Mouse (Mus musculus): Measurements from ENCODE around the gene Rab11fip4.

DNA sequence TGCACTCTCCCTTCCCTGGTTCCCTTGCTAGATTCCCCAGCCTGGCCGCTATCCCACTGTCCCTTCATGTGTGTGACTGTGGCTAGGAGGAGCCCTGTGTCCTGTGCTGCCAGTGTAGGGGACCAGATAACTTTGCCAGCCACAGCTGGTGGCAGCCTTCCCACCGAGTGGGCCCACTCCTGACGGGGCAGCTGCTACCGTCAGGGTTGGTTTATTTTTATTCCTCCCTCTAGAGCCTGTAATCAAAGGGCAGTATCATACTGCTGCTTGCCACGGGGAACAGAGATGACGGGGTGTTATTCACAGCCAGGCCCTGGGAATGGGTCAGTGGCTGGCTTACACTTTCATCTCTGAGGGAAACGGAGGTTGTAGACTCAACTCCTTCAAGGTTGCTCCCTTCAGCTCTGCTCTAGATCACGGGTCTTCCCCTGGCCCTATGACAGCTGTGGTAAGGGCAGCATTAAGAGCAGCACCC lies 53.7 kb downstream of the Rab11fip4 start:
- TF ChIP-seq CTCF (IDR thresholded peaks at IDR 0.05; ENCODE audit: borderline replicate concordance, insufficient read depth, low read depth, low read length) (no peak), POLR2A (IDR thresholded peaks at IDR 0.05; ENCODE audit: borderline replicate concordance, insufficient read depth, low read length) (no peak)
